Mouse (Mus musculus): ENCODE results near the gene Dab1. TPM values are rescaled to one million over a fixed set of nuclear protein-coding genes. Genes with fewer than 3 reads are reported as not detected.

Dab1 gene
- polyA plus RNA-seq, 1 experiment from 2014 or later: 3.0 TPM

- 52% methylated on average over 4 of the region's 4 CpGs for whole genome bisulfite sequencing
Observed at GRCm38 (mm10) chr4:104059569-104059968, 440.4 kb downstream of the Dab1 start.

GRCm38 (mm10) chr4:104062356-104062755 lies 443.2 kb downstream of the Dab1 start:
- H3K36me3 ChIP-seq (ENCODE audit: control insufficient read depth, insufficient read depth, low read length): no peaks in the 10 kb centered on the region
- no peak overlapping the region for H3K4me3 ChIP-seq (ENCODE audit: low read length)
- H3K27me3 ChIP-seq (ENCODE audit: control insufficient read depth, insufficient read depth, low read depth, low read length): no peaks in the 10 kb centered on the region
- H3K4me1 ChIP-seq (replicated peaks; ENCODE audit: control insufficient read depth, insufficient read depth, low read length): no peaks in the 10 kb centered on the region
- H3K9ac ChIP-seq (ENCODE audit: low read length): no peak overlapping the region
- H3K4me2 ChIP-seq (ENCODE audit: low read depth, low read length): no peak overlapping the region
- H3K9me3 ChIP-seq (ENCODE audit: control insufficient read depth, low read length): no peaks in the 10 kb centered on the region
- H3K27ac ChIP-seq (ENCODE audit: low read length): no peak overlapping the region
- 86% methylated on average over 4 of the region's 4 CpGs for WGBS
- no peak for ATAC-seq (ENCODE audit: low read depth)

More at GRCm38 (mm10) chr4:104059569-104059968, 440.4 kb downstream of the Dab1 start:
- Histone ChIP-seq H3K36me3 (ENCODE audit: control insufficient read depth, insufficient read depth, low read length) (no peaks in the 10 kb centered on the region), H3K9ac (ENCODE audit: low read length) (no peak overlapping the region), H3K27ac (ENCODE audit: low read length) (no peak overlapping the region), H3K9me3 (ENCODE audit: control insufficient read depth, low read length) (no peaks in the 10 kb centered on the region), H3K27me3 (ENCODE audit: control insufficient read depth, insufficient read depth, low read depth, low read length) (no peaks in the 10 kb centered on the region), H3K4me1 (replicated peaks; ENCODE audit: control insufficient read depth, insufficient read depth, low read length) (no peaks in the 10 kb centered on the region), H3K4me2 (ENCODE audit: low read depth, low read length) (no peak overlapping the region), H3K4me3 (ENCODE audit: low read length) (no peak overlapping the region)
- no peak for ATAC-seq (ENCODE audit: low read depth)

GRCm38 (mm10) chr4:104066901-104067300 lies 447.7 kb downstream of the Dab1 start:
- 79% methylated on average over 5 of the region's 5 CpGs for WGBS
- H3K4me2 ChIP-seq (ENCODE audit: low read depth, low read length): no peak overlapping the region
- no peaks in the 10 kb centered on the region for H3K9me3 ChIP-seq (ENCODE audit: control insufficient read depth, low read length)
- H3K4me3 ChIP-seq (ENCODE audit: low read length): no peak overlapping the region
- no peak overlapping the region for H3K9ac ChIP-seq (ENCODE audit: low read length)
- no peak for ATAC-seq (ENCODE audit: low read depth)
- H3K27me3 ChIP-seq (ENCODE audit: control insufficient read depth, insufficient read depth, low read depth, low read length): no peaks in the 10 kb centered on the region
- no peak overlapping the region for H3K27ac ChIP-seq (ENCODE audit: low read length)
- no peaks in the 10 kb centered on the region for H3K36me3 ChIP-seq (ENCODE audit: control insufficient read depth, insufficient read depth, low read length)
- H3K4me1 ChIP-seq (replicated peaks; ENCODE audit: control insufficient read depth, insufficient read depth, low read length): no peaks in the 10 kb centered on the region

- no peaks in the 10 kb centered on the region for H3K4me1 ChIP-seq (replicated peaks; ENCODE audit: control insufficient read depth, insufficient read depth, low read length)
- WGBS: 43% methylated on average over 3 of the region's 3 CpGs
- no peak for ATAC-seq (ENCODE audit: low read depth)
- no peak overlapping the region for H3K27ac ChIP-seq (ENCODE audit: low read length)
- no peaks in the 10 kb centered on the region for H3K36me3 ChIP-seq (ENCODE audit: control insufficient read depth, insufficient read depth, low read length)
- H3K9me3 ChIP-seq (ENCODE audit: control insufficient read depth, low read length): no peaks in the 10 kb centered on the region
- H3K4me3 ChIP-seq (ENCODE audit: low read length): no peak overlapping the region
- H3K4me2 ChIP-seq (ENCODE audit: low read depth, low read length): no peak overlapping the region
- H3K27me3 ChIP-seq (ENCODE audit: control insufficient read depth, insufficient read depth, low read depth, low read length): no peaks in the 10 kb centered on the region
- H3K9ac ChIP-seq (ENCODE audit: low read length): no peak overlapping the region
Observed at GRCm38 (mm10) chr4:104067748-104068147, 448.6 kb downstream of the Dab1 start.

GRCm38 (mm10) chr4:104071296-104071695 lies 452.1 kb downstream of the Dab1 start:
- no peak overlapping the region for H3K4me3 ChIP-seq (ENCODE audit: low read length)
- ATAC-seq (ENCODE audit: low read depth): no peak
- no peaks in the 10 kb centered on the region for H3K36me3 ChIP-seq (ENCODE audit: control insufficient read depth, insufficient read depth, low read length)
- no peaks in the 10 kb centered on the region for H3K4me1 ChIP-seq (replicated peaks; ENCODE audit: control insufficient read depth, insufficient read depth, low read length)
- H3K27ac ChIP-seq (ENCODE audit: low read length): no peak overlapping the region
- WGBS: 51% methylated on average over 10 of the region's 10 CpGs
- no peak overlapping the region for H3K4me2 ChIP-seq (ENCODE audit: low read depth, low read length)
- no peaks in the 10 kb centered on the region for H3K9me3 ChIP-seq (ENCODE audit: control insufficient read depth, low read length)
- H3K27me3 ChIP-seq (ENCODE audit: control insufficient read depth, insufficient read depth, low read depth, low read length): no peaks in the 10 kb centered on the region
- H3K9ac ChIP-seq (ENCODE audit: low read length): no peak overlapping the region

GRCm38 (mm10) chr4:104073920-104074459 lies 454.8 kb downstream of the Dab1 start:
- ATAC-seq (ENCODE audit: low read depth): no peak
- WGBS: 70% methylated on average over 7 of the region's 7 CpGs
- Histone ChIP-seq H3K27me3 (ENCODE audit: control insufficient read depth, insufficient read depth, low read depth, low read length) (no peaks in the 10 kb centered on the region), H3K9ac (ENCODE audit: low read length) (no peak overlapping the region), H3K4me2 (ENCODE audit: low read depth, low read length) (no peak overlapping the region), H3K9me3 (ENCODE audit: control insufficient read depth, low read length) (no peaks in the 10 kb centered on the region), H3K4me3 (ENCODE audit: low read length) (no peak overlapping the region), H3K27ac (ENCODE audit: low read length) (no peak overlapping the region), H3K36me3 (ENCODE audit: control insufficient read depth, insufficient read depth, low read length) (no peaks in the 10 kb centered on the region), H3K4me1 (replicated peaks; ENCODE audit: control insufficient read depth, insufficient read depth, low read length) (no peaks in the 10 kb centered on the region; the same call in 1 of the 2 replicates)

GRCm38 (mm10) chr4:104077771-104078170 lies 458.6 kb downstream of the Dab1 start:
- no peak overlapping the region for H3K9ac ChIP-seq (ENCODE audit: low read length)
- no peak overlapping the region for H3K27ac ChIP-seq (ENCODE audit: low read length)
- H3K36me3 ChIP-seq (ENCODE audit: control insufficient read depth, insufficient read depth, low read length): no peaks in the 10 kb centered on the region
- no peaks in the 10 kb centered on the region for H3K9me3 ChIP-seq (ENCODE audit: control insufficient read depth, low read length)
- H3K4me1 ChIP-seq (replicated peaks; ENCODE audit: control insufficient read depth, insufficient read depth, low read length): no peaks in the 10 kb centered on the region; the same call in 1 of the 2 replicates
- ATAC-seq (ENCODE audit: low read depth): no peak
- no peak overlapping the region for H3K4me3 ChIP-seq (ENCODE audit: low read length)
- H3K4me2 ChIP-seq (ENCODE audit: low read depth, low read length): no peak overlapping the region
- H3K27me3 ChIP-seq (ENCODE audit: control insufficient read depth, insufficient read depth, low read depth, low read length): no peaks in the 10 kb centered on the region
- 49% methylated on average over 1 of the region's 1 CpGs for WGBS

GRCm38 (mm10) chr4:104106299-104106698 lies 487.1 kb downstream of the Dab1 start:
- no peak overlapping the region for H3K9ac ChIP-seq (ENCODE audit: low read length)

GRCm38 (mm10) chr4:104111614-104112013 lies 492.5 kb downstream of the Dab1 start:
- no peak for ATAC-seq (ENCODE audit: low read depth)
- H3K27ac ChIP-seq (ENCODE audit: low read length): no peak overlapping the region

More at GRCm38 (mm10) chr4:104106299-104106698, 487.1 kb downstream of the Dab1 start:
- H3K36me3 ChIP-seq (ENCODE audit: control insufficient read depth, insufficient read depth, low read length): no peaks in the 10 kb centered on the region
- WGBS: 25% methylated on average over 6 of the region's 6 CpGs
- H3K4me2 ChIP-seq (ENCODE audit: low read depth, low read length): no peak overlapping the region
- H3K4me1 ChIP-seq (replicated peaks; ENCODE audit: control insufficient read depth, insufficient read depth, low read length): no peaks in the 10 kb centered on the region
- no peak overlapping the region for H3K4me3 ChIP-seq (ENCODE audit: low read length)
- no peaks in the 10 kb centered on the region for H3K27me3 ChIP-seq (ENCODE audit: control insufficient read depth, insufficient read depth, low read depth, low read length)
- no peaks in the 10 kb centered on the region for H3K9me3 ChIP-seq (ENCODE audit: control insufficient read depth, low read length)
- ATAC-seq (ENCODE audit: low read depth): no peak
- H3K27ac ChIP-seq (ENCODE audit: low read length): no peak overlapping the region

More at GRCm38 (mm10) chr4:104111614-104112013, 492.5 kb downstream of the Dab1 start:
- Histone ChIP-seq H3K9me3 (ENCODE audit: control insufficient read depth, low read length) (no peaks in the 10 kb centered on the region), H3K4me2 (ENCODE audit: low read depth, low read length) (no peak overlapping the region), H3K4me3 (ENCODE audit: low read length) (no peak overlapping the region), H3K27me3 (ENCODE audit: control insufficient read depth, insufficient read depth, low read depth, low read length) (no peaks in the 10 kb centered on the region), H3K4me1 (replicated peaks; ENCODE audit: control insufficient read depth, insufficient read depth, low read length) (no peaks in the 10 kb centered on the region), H3K9ac (ENCODE audit: low read length) (no peak overlapping the region), H3K36me3 (ENCODE audit: control insufficient read depth, insufficient read depth, low read length) (no peaks in the 10 kb centered on the region)
